Mouse (Mus musculus) heart, postnatal 0 days (tissue): ENCODE results near the gene Smtnl2. TPM values are rescaled to one million over a fixed set of nuclear protein-coding genes. Genes with fewer than 3 reads are reported as not detected.

Source experiments
- ATAC-seq: fragments of 200-750 bp; cut with Nextera tagmentation; 2 replicates; pipeline ENCODE4 v1.8.0; 2017; ENCODE audit warnings: low read depth, moderate number of reproducible peaks, moderate library complexity; ENCODE audit not compliant: insufficient read depth
- DNase-seq: peaks from one replicate; pipeline ENCODE4 v3.0.0-alpha.2; 2016; ENCODE audit warnings: low spot score
- H3K27ac ChIP-seq: fragments of 300-500 bp; sonication (generic); 2 replicates; pipeline ENCODE4 v1.5.1; 2014; ENCODE audit warnings: low read depth, mild to moderate bottlenecking
- H3K27me3 ChIP-seq: fragments of 300-500 bp; sonication (generic); 2 replicates; pipeline ENCODE4 v1.6.1; 2014; ENCODE audit warnings: low read length, mixed read lengths; ENCODE audit not compliant: control insufficient read depth, insufficient read depth
- H3K36me3 ChIP-seq: fragments of 300-500 bp; sonication (generic); replicated peaks from 2 replicates; pipeline ENCODE4 v1.6.1; 2014; ENCODE audit warnings: low read length, mixed read lengths; ENCODE audit not compliant: control insufficient read depth, insufficient read depth
- H3K4me1 ChIP-seq: fragments of 300-500 bp; sonication (generic); 2 replicates; pipeline ENCODE4 v1.6.1; 2014; ENCODE audit warnings: antibody characterized with exemption; ENCODE audit not compliant: control insufficient read depth, insufficient read depth
- H3K4me2 ChIP-seq: fragments of 300-500 bp; sonication (generic); 2 replicates; pipeline ENCODE4 v1.6.1; 2014; ENCODE audit warnings: low read depth, mild to moderate bottlenecking, low read length, moderate library complexity
- H3K4me3 ChIP-seq: fragments of 300-500 bp; sonication (generic); 2 replicates; pipeline ENCODE4 v1.5.1; 2014; ENCODE audit warnings: low read depth, low read length
- H3K9ac ChIP-seq: fragments of 300-500 bp; sonication (generic); replicated peaks from 2 replicates; pipeline ENCODE4 v1.6.1; 2014; ENCODE audit warnings: low read depth, low read length, mixed read lengths
- H3K9me3 ChIP-seq: fragments of 300-500 bp; sonication (generic); replicated peaks from 2 replicates; pipeline ENCODE4 v1.6.1; 2016; ENCODE audit warnings: low read length; ENCODE audit not compliant: control insufficient read depth
- CTCF ChIP-seq: IDR thresholded peaks from 2 replicates; pipeline ENCODE4 v1.5.1; 2016; ENCODE audit warnings: antibody characterized with exemption, control low read depth, low read depth
- EP300 ChIP-seq: IDR thresholded peaks from 2 replicates; pipeline ENCODE4 v1.6.1; 2016; ENCODE audit warnings: antibody characterized with exemption, low read depth
- WGBS: fragments of 180-500 bp; shearing (Covaris S2); extraction: QIAGEN DNeasy Blood & Tissue Kit; methylation state at CpG from one replicate; pipeline ENCODE4 v1.1.7; 2014; 5-methylcytosine and 5-hydroxymethylcytosine counted together
- polyA plus RNA-seq: library from polyadenylated mRNA; unstranded; fragments of >200 nt; fragmentation: Nextera tagmentation; extraction: Ambion mirVana; gene quantifications from 2 replicates; pipeline ENCODE4 v1.2.1, GENCODE M21; 2015
- total RNA-seq: library from RNA; depleted of rRNA; stranded (reverse); fragments of >200 nt; gene quantifications from 2 replicates; pipeline ENCODE4 v1.2.3, GENCODE M21; 2014; ENCODE audit warnings: low replicate concordance

The Smtnl2 gene
- total and polyA plus RNA-seq, 2 experiments from 2014 or later = 72.9 to 88.5 TPM

- Histone ChIP-seq H3K27me3 (no peaks in the 10 kb centered on the region), H3K9me3 (no peaks in the 10 kb centered on the region), H3K27ac (peak overlapping the region; percentile 79), H3K4me2 (no peak overlapping the region), H3K4me1 (peaks cover 40% of the 10 kb centered on the region), H3K36me3 (peaks cover 36% of the 10 kb centered on the region), H3K9ac (no peak overlapping the region), H3K4me3 (no peak overlapping the region)
- DNase-seq = no peak
- WGBS = 36% methylated on average over 6 of the region's 6 CpGs
- no peak for TF ChIP-seq CTCF
- no peak for TF ChIP-seq EP300
- no peak for ATAC-seq
Observed at GRCm38 (mm10) chr11:72395652-72396051, 15.9 kb downstream of the Smtnl2 start.

GRCm38 (mm10) chr11:72394694-72395093 lies 16.8 kb downstream of the Smtnl2 start:
- ATAC-seq (no peak), DNase-seq (no peak)
- H3K27me3 ChIP-seq = no peaks in the 10 kb centered on the region
- no peaks in the 10 kb centered on the region for H3K9me3 ChIP-seq
- TF ChIP-seq CTCF (no peak), EP300 (no peak)
- H3K9ac ChIP-seq = no peak overlapping the region
- H3K36me3 ChIP-seq = peaks cover 35% of the 10 kb centered on the region
- peaks cover 40% of the 10 kb centered on the region for H3K4me1 ChIP-seq
- H3K27ac ChIP-seq = no peak overlapping the region
- no peak overlapping the region for H3K4me2 ChIP-seq
- 70% methylated on average over 2 of the region's 2 CpGs for WGBS
- no peak overlapping the region for H3K4me3 ChIP-seq

- ATAC-seq = no peak
- H3K36me3 ChIP-seq = peaks cover 29% of the 10 kb centered on the region
- WGBS = 30% methylated on average over 5 of the region's 5 CpGs
Observed at GRCm38 (mm10) chr11:72393669-72394068, 17.8 kb downstream of the Smtnl2 start.

GRCm38 (mm10) chr11:72393243-72393642 lies 18.3 kb downstream of the Smtnl2 start:
- DNase-seq (no peak), ATAC-seq (no peak)
- WGBS = 80% methylated on average over 3 of the region's 3 CpGs
- Histone ChIP-seq H3K27ac (no peak overlapping the region), H3K9me3 (no peaks in the 10 kb centered on the region), H3K36me3 (peaks cover 32% of the 10 kb centered on the region), H3K4me3 (no peak overlapping the region), H3K4me1 (peaks cover 40% of the 10 kb centered on the region), H3K9ac (no peak overlapping the region), H3K4me2 (no peak overlapping the region), H3K27me3 (no peaks in the 10 kb centered on the region)
- no peak for TF ChIP-seq CTCF
- no peak for TF ChIP-seq EP300

More at GRCm38 (mm10) chr11:72393669-72394068, 17.8 kb downstream of the Smtnl2 start:
- Histone ChIP-seq H3K4me3 (no peak overlapping the region), H3K27me3 (no peaks in the 10 kb centered on the region), H3K9me3 (no peaks in the 10 kb centered on the region), H3K4me1 (peaks cover 40% of the 10 kb centered on the region), H3K4me2 (no peak overlapping the region), H3K27ac (no peak overlapping the region), H3K9ac (no peak overlapping the region)
- no peak for DNase-seq
- TF ChIP-seq CTCF = no peak
- TF ChIP-seq EP300 = no peak

- Histone ChIP-seq H3K4me1 (peaks cover 20% of the 10 kb centered on the region), H3K36me3 (peaks cover 40% of the 10 kb centered on the region), H3K4me3 (no peak overlapping the region), H3K9me3 (no peaks in the 10 kb centered on the region), H3K4me2 (no peak overlapping the region), H3K27ac (no peak overlapping the region), H3K27me3 (no peaks in the 10 kb centered on the region), H3K9ac (no peak overlapping the region)
- DNase-seq = no peak
- 86% methylated on average over 13 of the region's 13 CpGs for WGBS
- TF ChIP-seq EP300 (no peak), CTCF (no peak)
- no peak for ATAC-seq
Observed at GRCm38 (mm10) chr11:72391181-72391580, 20.3 kb downstream of the Smtnl2 start.

- Histone ChIP-seq H3K9me3 (no peaks in the 10 kb centered on the region), H3K27ac (no peak overlapping the region), H3K27me3 (no peaks in the 10 kb centered on the region), H3K9ac (no peak overlapping the region), H3K36me3 (peaks cover 35% of the 10 kb centered on the region), H3K4me2 (no peak overlapping the region), H3K4me1 (peaks cover 7% of the 10 kb centered on the region; the same call in 1 of the 2 replicates), H3K4me3 (no peak overlapping the region)
- ATAC-seq = no peak
- DNase-seq = no peak
- WGBS = 82% methylated on average over 7 of the region's 7 CpGs
- no peak for TF ChIP-seq EP300
Observed at GRCm38 (mm10) chr11:72389407-72390142, 21.9 kb downstream of the Smtnl2 start.
